Mouse (Mus musculus) CH12.LX (cell line): Measurements from ENCODE around the gene Cplx2. TPM values are rescaled to one million over a fixed set of nuclear protein-coding genes. Genes with fewer than 3 reads are reported as not detected.

Experiments
- DNase-seq: peaks from one replicate; pipeline ENCODE4 v3.0.0-alpha.2; 2013; ENCODE audit errors: extremely low read depth
- H3K27ac ChIP-seq: 2 replicates; pipeline ENCODE4 v1.5.1; 2012; ENCODE audit warnings: low read depth, mild to moderate bottlenecking, control low read depth, moderate library complexity; ENCODE audit not compliant: insufficient read depth
- H3K27me3 ChIP-seq: replicated peaks from 2 replicates; pipeline ENCODE3; 2012; ENCODE audit warnings: inconsistent platforms
- H3K36me3 ChIP-seq, 2 experiments: replicated peaks in 1 of 2; 2 replicates each; pipeline versions ENCODE3 to v1.6.1; 2012; ENCODE audit warnings: inconsistent platforms in 1 of 2, low read length in 1 of 2, mild to moderate bottlenecking in 1 of 2, mixed read lengths in 1 of 2, moderate library complexity in 1 of 2; ENCODE audit not compliant: control insufficient read depth in 1 of 2, insufficient read depth in 1 of 2
- H3K4me1 ChIP-seq, 2 experiments: 2 replicates each; pipeline ENCODE4 v1.6.1; 2012; ENCODE audit warnings: inconsistent platforms in 1 of 2, moderate library complexity in 1 of 2; ENCODE audit not compliant: insufficient read depth in 2 of 2, control insufficient read depth in 1 of 2
- H3K4me2 ChIP-seq: 2 replicates; pipeline ENCODE4 v1.6.1; 2012; ENCODE audit warnings: low read depth, mild to moderate bottlenecking, control low read depth; ENCODE audit not compliant: poor library complexity, insufficient read depth, severe bottlenecking
- H3K4me3 ChIP-seq, 3 experiments: fragments of 150-350 bp in 1 of 3; sonication (generic) in 1 of 3; replicated peaks in 1 of 3; 2 replicates each; pipeline versions ENCODE3 to v1.5.1; 2011 to 2012; ENCODE audit warnings: low read depth in 2 of 3, low read length in 2 of 3, mild to moderate bottlenecking in 2 of 3, moderate library complexity in 2 of 3, control low read depth in 1 of 3, improper control_type of control experiment in 1 of 3, inconsistent platforms in 1 of 3, mixed read lengths in 1 of 3; ENCODE audit not compliant: poor library complexity in 1 of 3
- H3K79me2 ChIP-seq: replicated peaks from 2 replicates; pipeline ENCODE4 v1.6.1; 2012; ENCODE audit warnings: mild to moderate bottlenecking, moderate library complexity; ENCODE audit not compliant: control insufficient read depth, poor library complexity, insufficient read depth, severe bottlenecking; ENCODE audit errors: extremely low read depth
- H3K9ac ChIP-seq: 2 replicates; pipeline ENCODE4 v1.6.1; 2012; ENCODE audit warnings: low read depth, mild to moderate bottlenecking, control low read depth, moderate library complexity; ENCODE audit not compliant: insufficient read depth
- H3K9me3 ChIP-seq: replicated peaks from 2 replicates; pipeline ENCODE3; 2012; ENCODE audit warnings: low read length, inconsistent platforms, mixed read lengths
- CHD2 ChIP-seq: IDR thresholded peaks from 2 replicates; pipeline ENCODE4 v1.6.1; 2011; ENCODE audit warnings: low read length, improper control_type of control experiment
- EP300 ChIP-seq: IDR thresholded peaks from 2 replicates; pipeline ENCODE4 v1.6.1; 2011; ENCODE audit warnings: low read length, improper control_type of control experiment
- JUND ChIP-seq: conservative IDR thresholded peaks from 2 replicates; pipeline ENCODE4 v1.6.1; 2011; ENCODE audit warnings: low read depth, low read length, improper control_type of control experiment
- MAX ChIP-seq: IDR thresholded peaks from 2 replicates; pipeline ENCODE4 v1.6.1; 2011; ENCODE audit warnings: low read length, improper control_type of control experiment
- MEF2A ChIP-seq: IDR thresholded peaks from 2 replicates; pipeline ENCODE4 v1.6.1; 2014; ENCODE audit warnings: low read depth, mild to moderate bottlenecking, inconsistent platforms, low read length, improper control_type of control experiment, borderline replicate concordance
- MXI1 ChIP-seq: IDR thresholded peaks from 2 replicates; pipeline ENCODE4 v1.6.1; 2011; ENCODE audit warnings: mild to moderate bottlenecking, low read depth, low read length, improper control_type of control experiment
- MYC ChIP-seq: IDR thresholded peaks from 2 replicates; pipeline ENCODE4 v1.6.1; 2011; ENCODE audit warnings: low read depth, mild to moderate bottlenecking, improper control_type of control experiment, low read length
- NELFE ChIP-seq: IDR thresholded peaks from 2 replicates; pipeline ENCODE4 v1.6.1; 2011; ENCODE audit warnings: low read depth, low read length, improper control_type of control experiment
- RAD21 ChIP-seq: IDR thresholded peaks from 2 replicates; pipeline ENCODE4 v1.6.1; 2011; ENCODE audit warnings: low read depth, mild to moderate bottlenecking, low read length, improper control_type of control experiment, moderate library complexity
- SIN3A ChIP-seq: IDR thresholded peaks from 2 replicates; pipeline ENCODE4 v1.6.1; 2012; ENCODE audit warnings: low read length, improper control_type of control experiment, inconsistent platforms
- TBP ChIP-seq: conservative IDR thresholded peaks from 2 replicates; pipeline ENCODE4 v1.6.1; 2011; ENCODE audit warnings: low read depth, low read length, improper control_type of control experiment
- TCF12 ChIP-seq: IDR thresholded peaks from 2 replicates; pipeline ENCODE4 v1.6.1; 2014; ENCODE audit warnings: low read depth, mild to moderate bottlenecking, inconsistent platforms, low read length, improper control_type of control experiment
- USF1 ChIP-seq: IDR thresholded peaks from 2 replicates; pipeline ENCODE4 v1.6.1; 2014; ENCODE audit warnings: low read depth, mild to moderate bottlenecking, inconsistent platforms, low read length, improper control_type of control experiment
- USF2 ChIP-seq: conservative IDR thresholded peaks from 2 replicates; pipeline ENCODE4 v1.6.1; 2011; ENCODE audit warnings: low read depth, low read length, improper control_type of control experiment
- ZC3H11A ChIP-seq: IDR thresholded peaks from 2 replicates; pipeline ENCODE4 v1.6.1; 2012; ENCODE audit warnings: low read depth, mild to moderate bottlenecking, inconsistent platforms, low read length, improper control_type of control experiment
- ZKSCAN1 ChIP-seq: IDR thresholded peaks from 2 replicates; pipeline ENCODE4 v1.6.1; 2012; ENCODE audit warnings: low read depth, inconsistent platforms, low read length, improper control_type of control experiment, borderline replicate concordance
- ZNF384 ChIP-seq: IDR thresholded peaks from 2 replicates; pipeline ENCODE4 v1.6.1; 2012; ENCODE audit warnings: low read depth, low read length, improper control_type of control experiment, inconsistent platforms
- dilution Hi-C: fragments of 300-500 bp; cut with MboI; formaldehyde crosslinking; loops from 2 replicates; pipeline ENCODE4 v1.14.3; 2020; ENCODE audit warnings: low sequenced_read_pairs; ENCODE audit not compliant: extremely low pct_unique_long_range_greater_than_20kb, extremely low pct_ligation_motif_present
- in situ Hi-C: fragments of 300-500 bp; cut with MboI; formaldehyde crosslinking; loops from 3 replicates; pipeline ENCODE4 v1.14.3; 2019; ENCODE audit warnings: low sequenced_read_pairs, low pct_ligation_motif_present, low pct_unique_long_range_greater_than_20kb, mixed read lengths
- polyA plus RNA-seq: library from polyadenylated mRNA; unstranded; fragments of >175 nt; gene quantifications from 2 replicates; pipeline ENCODE4 v1.2.1, GENCODE M21; 2012; ENCODE audit warnings: low read depth; ENCODE audit not compliant: insufficient read length
- total RNA-seq, 2 experiments: library from RNA; depleted of rRNA; stranded (reverse); fragments of 300-350 nt in 1 of 2; fragments of >200 nt in 1 of 2; gene quantifications; 2 replicates each; pipeline ENCODE4 v1.2.3; 2012 to 2014

Gene Cplx2
- total and polyA plus RNA-seq, 3 experiments, result 0.05 to 0.21 (median 0.19) TPM

DNA sequence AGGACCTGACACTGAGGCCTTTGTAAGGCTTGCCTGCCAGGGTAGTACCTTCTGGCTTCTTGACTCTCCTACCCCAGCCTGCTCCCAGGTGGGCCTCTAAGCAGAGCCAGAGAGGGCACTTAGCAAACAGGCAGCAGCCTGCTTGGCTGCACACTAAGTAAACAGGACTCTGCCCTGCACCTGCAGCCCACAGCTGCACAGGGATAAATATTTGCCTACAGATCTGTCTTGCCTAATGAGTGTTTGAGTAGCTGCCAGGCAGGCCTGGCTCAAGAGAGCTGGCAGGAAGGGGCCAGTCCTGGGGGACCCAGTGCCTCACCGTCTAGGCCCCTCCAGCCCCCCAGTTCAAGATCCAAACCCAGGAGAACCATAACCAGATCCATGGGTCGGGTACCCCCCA is 54.1 kb downstream of the Cplx2 start:
- in situ Hi-C loops (no loop called here), dilution Hi-C loops (no loop called here)
- TF ChIP-seq EP300 (peak; percentile 34; the same call in 1 of the 2 replicates), CHD2 (no peak), TCF12 (peak; percentile 68; the same call in 1 of the 2 replicates), JUND (no peak), USF2 (no peak), USF1 (no peak), TBP (no peak), NELFE (no peak)
- no peak overlapping the region for H3K27ac ChIP-seq
- H3K36me3 ChIP-seq, result no peaks in the 10 kb centered on the region
- no peak overlapping the region for H3K9ac ChIP-seq
- no peaks in the 10 kb centered on the region for H3K27me3 ChIP-seq
- peaks cover 0 to 32% of the 10 kb centered on the region in 2 experiments; a peak in 2 of 4 replicates for H3K4me1 ChIP-seq
- H3K4me3 ChIP-seq, result no peak overlapping the region
- peaks cover 13% of the 10 kb centered on the region for H3K9me3 ChIP-seq
- DNase-seq, result peak; percentile 60
- no peaks in the 10 kb centered on the region for H3K79me2 ChIP-seq
- no peak overlapping the region for H3K4me2 ChIP-seq

DNA sequence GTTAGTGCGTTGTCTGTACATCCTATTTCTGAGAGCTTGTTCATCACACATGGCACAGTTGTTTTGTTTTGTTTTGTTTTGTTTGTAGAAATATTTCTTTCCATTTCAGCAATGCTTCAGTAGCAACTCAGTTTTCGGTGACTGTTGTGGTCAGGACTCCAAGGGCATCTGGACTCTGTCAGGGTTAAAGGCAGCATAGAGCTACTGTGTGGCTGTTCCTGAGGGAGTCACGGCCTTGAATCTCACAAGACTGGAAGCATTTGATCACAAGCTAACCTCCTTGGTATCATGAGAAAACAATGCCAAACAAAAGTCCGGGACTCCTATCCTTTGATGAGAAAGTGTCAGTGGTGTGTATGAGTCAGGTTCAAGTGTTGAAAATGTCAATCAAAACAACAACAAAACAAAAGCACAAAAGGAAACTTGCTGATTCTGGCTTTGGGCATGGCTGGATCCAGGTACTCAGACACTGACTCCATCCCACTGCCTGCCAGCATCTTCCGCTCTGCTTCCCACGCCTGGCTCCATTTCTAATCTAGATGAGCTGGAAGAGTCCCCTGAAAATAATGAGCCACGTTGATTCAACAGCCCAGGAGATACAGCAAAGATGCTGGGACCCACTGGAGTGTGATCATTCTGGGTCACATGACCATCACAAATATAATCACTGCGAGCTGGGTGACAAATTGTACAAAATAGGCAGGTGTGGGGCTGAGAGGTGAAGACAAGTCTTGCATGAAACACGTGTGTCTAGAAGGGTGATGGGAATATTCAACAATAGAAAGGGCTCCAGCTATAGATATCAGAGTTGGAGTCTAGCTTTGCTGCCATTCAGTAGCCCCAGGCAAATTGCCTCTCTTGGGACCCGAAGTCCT is 55.9 kb downstream of the Cplx2 start:
- H3K36me3 ChIP-seq, result no peaks in the 10 kb centered on the region
- H3K4me3 ChIP-seq, result no peak overlapping the region
- no peak for DNase-seq
- peaks cover 8% of the 10 kb centered on the region for H3K9me3 ChIP-seq
- no peak overlapping the region for H3K9ac ChIP-seq
- in situ Hi-C loops (no loop called here), dilution Hi-C loops (no loop called here)
- no peaks in the 10 kb centered on the region for H3K79me2 ChIP-seq
- no peaks in the 10 kb centered on the region for H3K27me3 ChIP-seq
- peaks cover 0 to 32% of the 10 kb centered on the region in 2 experiments; a peak in 2 of 4 replicates for H3K4me1 ChIP-seq
- TF ChIP-seq ZKSCAN1 (no peak), MEF2A (no peak), MAX (no peak), SIN3A (no peak), MYC (no peak), NELFE (no peak), RAD21 (no peak), MXI1 (no peak), ZC3H11A (no peak), ZNF384 (no peak)
- H3K27ac ChIP-seq, result no peak overlapping the region
- no peak overlapping the region for H3K4me2 ChIP-seq
